12 mouse cellular contexts compared by ENCODE assay signal in the genomic region with DNA sequence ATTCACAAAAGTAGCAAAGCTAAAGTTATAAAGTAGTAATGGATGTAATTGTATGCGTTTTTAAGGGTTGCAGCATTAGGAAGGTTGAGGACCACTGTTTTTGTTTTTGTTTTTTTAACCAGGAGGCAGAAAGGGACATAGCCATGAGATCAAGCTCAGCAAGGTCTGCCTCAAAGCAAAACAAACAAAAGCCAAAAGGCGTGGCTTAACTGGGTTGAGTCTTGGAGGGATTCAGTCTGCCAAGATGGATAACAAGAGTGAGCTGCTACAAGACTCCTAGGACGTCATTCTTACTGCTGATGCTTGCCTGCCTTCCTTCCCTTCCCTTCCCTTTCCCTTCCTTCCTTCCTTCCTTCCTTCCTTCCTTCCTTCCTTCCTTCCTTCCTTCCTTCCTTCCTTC. TPM values are rescaled to one million over a fixed set of nuclear protein-coding genes. Genes with fewer than 3 reads are reported as not detected.
DNase-seq lines count a peak whose midpoint lies in the region; TF ChIP-seq lines count a peak whose summit lies in the region.
"Had no signal": no experiment of that assay in that cellular context is flagged by ENCODE, and none has a peak within 500 bp of the region (broad histone marks: within the 10 kb centered on the region; RNA-seq: fewer than 3 reads in every experiment).

No protein-coding gene starts in this region.

- peaks cover 0 to 28% of the 10 kb centered on the region in 2 experiments; a peak in 2 of 4 replicates for H3K36me3 ChIP-seq in MEL (ENCODE audit: control insufficient read depth in 1 of 2, insufficient read depth in 2 of 2, low read length in 2 of 2)

- peaks cover 7 to 15% of the 10 kb centered on the region in 2 experiments for H3K4me1 ChIP-seq in MEL (ENCODE audit: control insufficient read depth in 1 of 2, insufficient read depth in 2 of 2, low read length in 2 of 2)

- no peak for TF ChIP-seq RAD21 in MEL (IDR thresholded peaks at IDR 0.05; ENCODE audit: low read depth, low read length)

- intact Hi-C loops in heart, postnatal 10 days (cut with DNase I), result loop anchor here (2.0 to 5.0 kb wide), 2 partner anchors 19 to 100 kb away; partner anchors contain the start of gene 4930453N24Rik

- peak; percentile 35 for DNase-seq in heart, adult 8-10 months (ENCODE audit: low spot score)
- DNase-seq in heart, postnatal 4 days, result no peak
- peak; percentile 74 for DNase-seq in 3T3-L1 (ENCODE audit: low read depth, low spot score)
- peak; percentile 57 for DNase-seq in MEL (ENCODE audit: low read depth, low spot score)
- peak; percentile 37 to 53 for DNase-seq in heart, postnatal 10 days
- no peak for DNase-seq in layer of hippocampus, adult 9-10 months (ENCODE audit: low spot score)
- no peak for DNase-seq in cerebellum, postnatal 14 days
- DNase-seq: cerebellum, adult 11-12 months; gastrocnemius, postnatal 25 days; right cerebral cortex, postnatal 25 days; thymus, adult 2 months had no signal

- TF ChIP-seq EP300 in MEL (IDR thresholded peaks at IDR 0.05; ENCODE audit: low read depth in 1 of 2, low read length in 2 of 2), result no peak

- H3K9ac ChIP-seq in MEL (ENCODE audit: control insufficient read depth, low read depth, low read length, poor library complexity, severe bottlenecking), result no peak overlapping the region

- H3K27ac ChIP-seq in MEL (ENCODE audit: control insufficient read depth, low read depth, low read length), result no peak overlapping the region

- peaks cover 3% of the 10 kb centered on the region; the same call in 1 of the 2 replicates for H3K79me2 ChIP-seq in MEL (ENCODE audit: control insufficient read depth, insufficient read depth, low read length, poor library complexity)

- H3K27me3 ChIP-seq in MEL (ENCODE audit: control insufficient read depth in 1 of 2, insufficient read depth in 2 of 2, low read length in 2 of 2), result no peaks in the 10 kb centered on the region
- H3K27me3 ChIP-seq: Patski had no signal

- TF ChIP-seq POLR2A in MEL (IDR thresholded peaks at IDR 0.05; ENCODE audit: control insufficient read depth in 1 of 2, insufficient read depth in 1 of 2, low read depth in 1 of 2, low read length in 2 of 2, poor library complexity in 1 of 2), result no peak

- H3K4me3 ChIP-seq in MEL (ENCODE audit: control insufficient read depth in 1 of 2, insufficient read depth in 1 of 2, low read depth in 2 of 2, low read length in 2 of 2), result no peak overlapping the region

- no peaks in the 10 kb centered on the region for H3K9me3 ChIP-seq in MEL (replicated peaks; ENCODE audit: insufficient read depth, low read length)

- no peak for TF ChIP-seq CTCF in MEL (IDR thresholded peaks at IDR 0.05 in 2 of 3, conservative IDR thresholded peaks at IDR 0.05 in 1 of 3; ENCODE audit: control insufficient read depth in 1 of 3, insufficient read depth in 1 of 3, low read depth in 2 of 3, low read length in 3 of 3, poor library complexity in 1 of 3, severe bottlenecking in 1 of 3)

TF ChIP-seq in MEL, 35 proteins besides CTCF, POLR2A, EP300 and RAD21:
- no peak for TF ChIP-seq MYC (IDR thresholded peaks at IDR 0.05; ENCODE audit: low read depth, low read length)
- no peak for TF ChIP-seq E2F4 (IDR thresholded peaks at IDR 0.05; ENCODE audit: borderline replicate concordance, low read depth, low read length)

RNA-seq across cellular contexts. Expression of gene Cggbp1, which starts 20.5 kb away (rescaled TPM):
- 10 to 100 TPM; 29.4 to 42.2 (median 38.7) TPM for total RNA-seq in heart, adult 8-10 months (2022)
- 10 to 100 TPM; 61.3 to 63.1 TPM for total RNA-seq in heart, postnatal 4 days (2021)
- 35.1 and 36.3 TPM in 2 replicates for total RNA-seq in MEL (2012; rRNA removed)
- 10 to 100 TPM; 62.2 to 65.5 TPM for polyA plus RNA-seq in MEL (2012; ENCODE audit: insufficient read depth in 1 of 2, insufficient read length in 2 of 2, low read depth in 1 of 2, low replicate concordance in 2 of 2, missing spikeins in 1 of 2)
- total RNA-seq in heart, postnatal 10 days (2021), result 10 to 100 TPM; 55.4 to 56.4 TPM

RNA-seq across cellular contexts. Expression of gene Zfp654, which starts 20.8 kb away (rescaled TPM):
- 10 to 100 TPM in 1 of 4 experiments, 1 to 10 TPM in 3; 8.8 to 10.0 (median 9.6) TPM for total RNA-seq in heart, adult 8-10 months (2022)
- 10 to 100 TPM; 10.6 to 10.8 TPM for total RNA-seq in heart, postnatal 4 days (2021)
- total RNA-seq in MEL (2012; rRNA removed), result 5.0 and 5.9 TPM in 2 replicates
- polyA plus RNA-seq in MEL (2012; ENCODE audit: insufficient read depth in 1 of 2, insufficient read length in 2 of 2, low read depth in 1 of 2, low replicate concordance in 2 of 2, missing spikeins in 1 of 2), result 10 to 100 TPM in 1 of 2 experiments, 1 to 10 TPM in 1; 6.9 to 61.6 TPM
- 10 to 100 TPM in 1 of 2 experiments, 1 to 10 TPM in 1; 9.9 to 10.2 TPM for total RNA-seq in heart, postnatal 10 days (2021)

Comparison
In these comparisons a context has a peak if more than half of its experiments do, and no peak if none do; other contexts are left out.
1. DNase-seq: peak in heart, adult 8-10 months (single experiment), 3T3-L1 (single experiment), MEL (single experiment) and heart, postnatal 10 days (2 of 2); none in heart, postnatal 4 days (single experiment), layer of hippocampus, adult 9-10 months (single experiment) and cerebellum, postnatal 14 days (0 of 2).